Mouse (Mus musculus) brown adipose tissue, adult 24 weeks (tissue): ENCODE measurements around the gene Fam169b. TPM values are rescaled to one million over a fixed set of nuclear protein-coding genes. Genes with fewer than 3 reads are reported as not detected.

Experiments used
- H3K27ac ChIP-seq: fragments of 200-500 bp; replicated peaks from 2 replicates; pipeline ENCODE4 v1.5.1; 2012; ENCODE audit warnings: low read depth, mild to moderate bottlenecking, low read length
- H3K4me1 ChIP-seq: fragments of 200-500 bp; 2 replicates; pipeline ENCODE4 v1.6.1; 2012; ENCODE audit warnings: low read length, mixed read lengths; ENCODE audit not compliant: control insufficient read depth, insufficient read depth, insufficient read length
- H3K4me3 ChIP-seq: fragments of 200-500 bp; 2 replicates; pipeline ENCODE4 v1.5.1; 2012; ENCODE audit warnings: low read depth, mild to moderate bottlenecking, low read length, moderate library complexity; ENCODE audit not compliant: insufficient read depth
- polyA plus RNA-seq: library from polyadenylated mRNA; stranded (reverse); fragments of >200 nt; gene quantifications from 2 replicates; pipeline ENCODE4 v1.2.4, GENCODE M21; 2012; ENCODE audit not compliant: missing spikeins, insufficient read depth, insufficient read length

Gene Fam169b
- polyA plus RNA-seq, 1 experiment: not detected

DNA sequence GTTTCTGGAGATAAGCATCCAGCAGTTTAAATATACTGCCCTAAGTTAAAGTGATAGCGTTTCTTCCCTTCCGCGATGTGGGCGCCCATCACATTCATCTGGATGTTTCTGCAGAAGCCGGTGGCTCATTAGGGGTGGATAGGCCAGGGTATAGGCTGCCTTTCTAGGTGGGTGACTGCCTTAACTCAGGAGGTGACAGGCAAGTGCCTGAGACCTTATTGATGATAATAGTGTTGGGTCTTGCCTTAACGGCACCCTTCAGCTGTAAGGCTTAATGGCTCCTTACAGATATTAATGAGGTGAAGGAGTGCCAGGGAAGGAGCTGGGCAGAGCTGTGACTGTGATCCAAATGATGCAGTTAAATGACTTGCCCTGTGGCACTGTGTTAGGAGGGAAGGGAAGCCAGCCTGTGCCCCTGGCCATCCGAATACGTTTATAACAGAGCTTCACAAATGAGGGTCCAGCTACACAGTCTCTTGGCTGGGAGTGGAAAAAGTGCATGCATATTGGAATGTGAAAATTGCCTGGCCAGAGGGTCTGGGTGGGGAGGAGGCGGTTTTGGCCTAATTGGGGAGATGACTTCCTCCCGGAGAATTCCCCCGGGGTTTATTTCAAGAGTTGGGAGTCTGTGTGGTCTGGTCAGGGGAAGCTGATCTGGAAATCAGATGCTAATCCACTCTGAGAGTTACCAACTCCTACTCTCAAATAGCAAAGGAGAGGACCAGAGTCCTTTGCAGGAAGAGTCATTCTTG, 81.9 kb downstream of the Fam169b start:
- no peaks in the 10 kb centered on the region for H3K4me1 ChIP-seq
- no peak overlapping the region for H3K27ac ChIP-seq

DNA sequence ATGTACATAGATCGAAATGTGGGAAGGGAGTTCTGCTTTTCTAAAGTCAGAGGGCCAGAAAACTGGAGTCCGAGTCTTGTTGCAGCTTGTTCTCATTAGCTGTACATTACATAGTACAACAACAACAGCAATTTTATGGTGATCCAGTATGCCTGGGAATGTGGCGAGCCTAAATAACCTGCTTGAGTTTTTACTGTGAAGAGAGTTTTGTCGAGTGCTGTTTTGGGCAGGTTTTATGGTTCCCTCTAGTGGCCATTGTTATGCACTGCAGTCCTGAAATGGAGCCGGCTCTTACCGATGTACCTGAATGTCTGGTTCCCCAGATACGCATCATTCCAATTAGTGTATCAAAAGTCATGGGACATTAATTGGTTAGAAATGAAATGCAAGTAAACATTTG, 83.8 kb downstream of the Fam169b start:
- no peak overlapping the region for H3K27ac ChIP-seq
- H3K4me1 ChIP-seq: no peaks in the 10 kb centered on the region
- no peak overlapping the region for H3K4me3 ChIP-seq

More for the DNA sequence above, 81.9 kb downstream of the Fam169b start:
- H3K4me3 ChIP-seq: no peak overlapping the region

DNA sequence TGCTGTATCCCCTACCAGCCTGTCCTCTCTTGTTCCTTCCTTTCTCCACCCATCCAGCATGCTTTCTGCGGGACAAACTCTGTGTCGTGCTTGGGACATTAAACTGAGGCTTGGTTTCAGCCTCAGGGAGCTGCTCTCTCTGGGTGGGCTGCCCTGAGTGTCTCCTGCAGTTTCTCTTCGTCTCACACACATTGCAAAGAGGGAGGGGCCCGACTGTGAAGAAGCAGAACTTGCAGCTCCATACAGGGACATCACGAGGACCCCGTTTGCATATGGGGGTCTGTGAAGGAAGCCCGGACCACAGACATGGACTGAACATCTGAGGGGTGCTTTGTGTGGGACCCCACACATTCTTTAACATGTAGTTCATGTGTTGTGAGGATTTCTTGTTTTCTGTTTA, 89.0 kb downstream of the Fam169b start:
- Histone ChIP-seq H3K27ac (no peak overlapping the region), H3K4me1 (no peaks in the 10 kb centered on the region), H3K4me3 (no peak overlapping the region)

DNA sequence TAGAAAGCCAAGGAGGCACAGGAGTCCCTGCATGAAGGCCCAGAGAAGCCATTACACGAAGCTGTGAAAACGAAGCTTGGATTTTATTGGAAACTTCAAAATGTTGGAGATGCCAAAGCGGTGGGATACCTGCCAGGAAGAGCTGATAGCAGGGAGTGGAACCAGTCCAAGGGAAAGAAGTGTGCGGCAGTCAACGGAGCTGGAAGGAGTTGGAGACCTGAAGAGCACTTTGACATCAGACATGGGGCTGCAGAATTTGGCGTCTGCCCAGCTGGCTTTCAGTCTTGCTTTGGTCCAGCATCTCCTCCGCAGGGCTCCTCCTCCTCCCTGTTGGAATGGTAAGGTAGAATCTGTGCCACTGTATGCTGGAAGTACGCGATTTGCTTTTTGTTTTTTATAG, 92.1 kb downstream of the Fam169b start:
- H3K4me1 ChIP-seq: no peaks in the 10 kb centered on the region
- no peak overlapping the region for H3K27ac ChIP-seq
- H3K4me3 ChIP-seq: no peak overlapping the region

DNA sequence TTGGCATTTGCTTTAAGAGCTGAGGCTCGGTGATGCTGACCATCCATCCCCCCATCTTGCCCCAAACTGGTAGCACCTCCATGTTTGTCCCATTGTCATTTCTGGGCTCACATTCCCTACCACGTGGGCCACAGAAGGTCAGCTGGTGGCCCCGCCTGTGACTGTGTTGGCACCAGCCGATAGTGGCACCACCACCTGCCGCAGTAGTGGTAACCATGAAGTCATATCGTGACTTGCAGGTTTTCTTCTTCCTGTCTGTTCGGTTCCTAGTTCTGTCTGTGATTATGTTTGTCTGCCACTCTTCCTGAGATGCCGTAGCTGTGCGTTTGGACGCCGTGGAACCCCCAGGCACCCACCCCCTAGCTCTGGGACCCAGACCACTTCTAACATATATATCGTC, 95.3 kb downstream of the Fam169b start:
- Histone ChIP-seq H3K4me1 (no peaks in the 10 kb centered on the region), H3K4me3 (no peak overlapping the region), H3K27ac (no peak overlapping the region)

DNA sequence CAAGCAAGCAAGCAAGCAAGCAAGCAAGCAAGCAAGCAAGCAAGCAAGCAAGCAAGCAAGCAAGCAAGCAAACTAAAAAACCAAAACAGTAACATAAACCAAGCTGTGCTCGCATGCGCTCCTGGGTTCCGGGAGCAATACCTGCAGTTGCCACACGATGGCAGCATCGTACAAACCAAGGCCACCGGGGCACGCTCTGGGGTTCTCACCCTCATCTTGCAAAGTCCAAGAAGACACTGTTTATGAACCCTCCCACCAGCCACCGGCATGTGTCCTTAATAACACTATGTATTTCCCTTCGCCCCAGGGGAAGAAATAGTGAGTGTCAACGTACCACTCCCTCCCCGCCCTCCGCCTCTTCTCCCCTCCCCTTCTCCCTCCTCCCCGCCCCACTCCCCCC, 96.1 kb downstream of the Fam169b start:
- Histone ChIP-seq H3K4me3 (no peak overlapping the region), H3K4me1 (no peaks in the 10 kb centered on the region)

DNA sequence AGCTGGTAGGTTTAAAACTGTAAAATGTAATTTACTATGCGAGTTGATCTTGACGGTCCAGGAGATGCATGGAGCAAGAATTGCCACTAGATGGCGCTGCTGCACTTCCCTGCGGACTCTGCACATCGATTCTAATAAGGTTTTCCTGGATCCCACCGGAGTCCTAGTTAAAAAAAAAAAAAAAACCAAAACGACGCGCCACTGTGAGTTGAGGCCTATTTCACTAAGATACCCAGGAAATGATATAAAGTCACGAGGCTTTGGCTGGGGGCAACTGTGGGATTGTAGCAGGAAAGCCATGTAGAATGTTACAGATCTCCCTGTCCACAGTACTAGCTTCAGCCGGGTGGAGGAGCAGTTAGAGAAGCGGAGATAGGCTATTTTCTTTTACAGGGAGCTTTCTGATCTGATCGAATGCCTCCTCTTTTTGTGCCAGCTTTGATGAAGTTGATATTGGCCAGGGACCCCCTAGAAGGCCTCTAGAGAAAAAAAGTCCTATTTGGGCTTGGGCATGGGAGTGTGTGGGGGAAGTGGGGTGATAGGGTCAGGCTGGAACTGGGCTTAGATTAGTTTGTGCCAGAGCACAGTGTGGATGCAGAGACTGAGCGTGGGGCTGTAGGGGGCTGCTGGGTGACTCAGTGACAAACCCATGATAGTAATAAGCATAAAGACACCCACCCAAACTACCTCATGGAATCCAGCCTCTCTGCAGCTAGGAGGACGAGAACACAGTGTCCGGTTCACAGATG, 100.6 kb downstream of the Fam169b start:
- Histone ChIP-seq H3K4me1 (no peaks in the 10 kb centered on the region), H3K4me3 (no peak overlapping the region), H3K27ac (no peak overlapping the region)

More for the DNA sequence above, 96.1 kb downstream of the Fam169b start:
- H3K27ac ChIP-seq: no peak overlapping the region

DNA sequence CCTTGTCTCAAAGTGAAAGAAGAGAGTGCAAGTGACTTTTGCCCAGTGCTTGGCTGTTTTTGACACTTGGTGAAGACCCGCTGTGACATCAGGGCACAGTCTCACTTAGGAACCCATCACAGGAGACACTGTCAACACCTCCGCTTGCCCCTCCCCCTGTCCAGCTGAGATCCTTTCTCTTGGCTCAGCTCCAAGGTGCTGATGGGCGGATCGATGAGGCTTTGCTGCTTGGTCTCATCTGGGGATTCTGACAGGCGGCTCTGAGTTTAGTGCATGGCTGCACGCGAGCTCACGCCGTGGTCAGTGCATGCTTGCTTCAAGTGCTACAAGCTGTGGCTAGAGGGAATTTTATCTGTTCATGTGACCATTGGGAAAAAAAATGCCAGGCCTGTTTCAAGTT, 108.5 kb downstream of the Fam169b start:
- H3K27ac ChIP-seq: no peak overlapping the region
- H3K4me3 ChIP-seq: no peak overlapping the region
- no peaks in the 10 kb centered on the region for H3K4me1 ChIP-seq

DNA sequence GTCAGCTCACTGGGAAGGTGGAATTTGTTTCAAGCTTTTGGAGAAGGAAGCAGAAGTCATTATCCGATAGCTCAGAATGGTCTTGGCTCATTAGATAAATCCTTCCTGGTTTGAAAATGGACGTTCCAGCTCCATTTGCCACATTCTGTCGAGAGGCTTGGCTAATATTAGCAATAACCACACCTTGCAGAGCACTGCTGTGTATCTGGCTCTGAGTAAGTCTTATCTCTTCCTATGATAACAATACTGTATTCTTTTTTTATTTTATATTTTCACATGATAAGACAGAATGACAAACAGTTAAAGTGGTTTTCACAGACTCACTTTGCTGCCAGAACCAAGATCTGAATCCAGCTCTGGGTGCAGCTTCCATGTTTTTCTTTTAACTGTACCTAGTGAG, 113.1 kb downstream of the Fam169b start:
- no peak overlapping the region for H3K4me3 ChIP-seq
- H3K4me1 ChIP-seq: no peaks in the 10 kb centered on the region
- no peak overlapping the region for H3K27ac ChIP-seq

DNA sequence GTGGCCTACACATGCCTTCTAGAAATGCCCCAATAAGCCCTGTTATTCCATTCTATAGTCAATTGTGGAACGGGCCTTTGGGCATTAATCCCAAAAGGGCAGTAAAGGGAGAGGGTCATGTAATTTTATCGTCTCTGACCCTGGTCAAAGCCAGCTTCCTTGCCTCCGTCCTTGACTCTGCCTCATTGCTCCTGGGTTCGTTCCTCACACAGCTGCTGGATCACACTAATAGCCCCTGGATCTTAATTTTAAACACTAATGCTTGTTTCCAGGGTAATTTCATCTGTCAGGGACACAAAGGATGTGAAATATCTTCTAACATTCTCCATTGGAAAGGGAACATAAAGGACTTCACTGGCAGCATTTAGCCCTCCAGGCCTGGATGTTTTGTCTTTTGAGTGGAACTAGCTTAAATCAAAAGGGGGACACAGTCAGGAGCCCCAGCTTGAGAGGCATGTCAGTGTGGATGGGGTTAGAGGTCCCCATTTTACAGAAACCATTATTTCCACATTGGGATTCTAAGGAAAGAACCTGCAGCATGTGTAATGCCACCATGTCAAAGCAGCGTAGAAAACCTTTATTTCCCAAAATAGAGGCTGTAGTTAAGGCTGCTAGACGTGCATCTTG, 122.2 kb downstream of the Fam169b start:
- Histone ChIP-seq H3K4me3 (no peak overlapping the region), H3K27ac (no peak overlapping the region), H3K4me1 (no peaks in the 10 kb centered on the region)

DNA sequence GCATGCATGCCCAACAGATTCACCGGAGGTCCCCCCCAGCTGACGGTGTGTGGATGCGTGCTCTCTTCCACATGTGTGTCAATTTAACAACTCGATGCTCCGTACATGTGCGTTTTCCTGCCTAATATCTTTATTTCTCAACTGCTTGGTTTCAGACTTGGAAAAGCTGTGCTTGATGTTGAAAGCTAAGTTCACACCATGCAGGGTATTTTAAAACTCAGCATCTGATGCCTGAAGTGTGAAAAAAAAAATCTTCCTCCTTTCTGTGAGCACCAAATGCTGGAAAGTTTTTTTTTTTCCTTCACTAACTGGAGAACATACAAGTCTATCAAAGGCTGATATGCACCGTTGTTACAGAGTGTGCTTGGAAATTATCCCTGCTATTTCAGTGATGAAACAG, 126.9 kb downstream of the Fam169b start:
- no peaks in the 10 kb centered on the region for H3K4me1 ChIP-seq
- no peak overlapping the region for H3K27ac ChIP-seq
- no peak overlapping the region for H3K4me3 ChIP-seq

DNA sequence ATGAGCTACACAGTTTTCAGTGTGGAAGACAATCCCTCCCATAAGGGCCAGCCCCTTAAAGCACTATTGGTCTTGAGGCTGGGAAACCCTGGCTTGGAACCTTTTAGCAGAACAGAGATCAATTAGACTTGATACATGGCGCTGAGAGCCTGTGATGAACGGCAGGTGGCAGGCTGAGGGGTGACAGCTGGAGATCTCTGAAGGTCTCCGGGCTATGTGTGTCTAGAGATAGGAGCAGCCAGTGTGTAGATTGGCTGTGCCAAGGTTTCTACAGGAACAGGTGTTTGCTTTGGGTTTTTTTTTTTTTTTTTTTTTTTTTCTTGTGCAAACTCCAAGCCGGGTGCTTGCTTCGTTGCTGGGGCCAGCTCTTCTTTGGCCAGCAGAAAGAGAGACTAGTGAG, 135.0 kb downstream of the Fam169b start:
- Histone ChIP-seq H3K27ac (no peak overlapping the region), H3K4me1 (no peaks in the 10 kb centered on the region), H3K4me3 (no peak overlapping the region)

Other genes with a start within 250 kb of the Fam169b start
- not detected in 2 replicates for gene Pgpep1l, start 9.6 kb upstream of the Fam169b start, polyA plus RNA-seq